Mouse (Mus musculus) testis, adult 2 months (tissue): ENCODE results near the gene Kank1.

Experiments
- CTCF ChIP-seq: fragments of 200-500 bp; IDR thresholded peaks from 2 replicates; pipeline ENCODE4 v1.5.1; 2012; ENCODE audit warnings: low read depth, mild to moderate bottlenecking, inconsistent platforms, low read length, moderate library complexity; ENCODE audit not compliant: control insufficient read depth, insufficient read depth, insufficient replicate concordance
- POLR2A ChIP-seq: fragments of 200-500 bp; IDR thresholded peaks from 2 replicates; pipeline ENCODE4 v1.6.1; 2012; ENCODE audit warnings: low read depth, mild to moderate bottlenecking, inconsistent platforms, low read length, moderate library complexity; ENCODE audit not compliant: control insufficient read depth

GRCm38 (mm10) chr19:25343657-25344322 lies 107.0 kb downstream of the Kank1 start:
- TF ChIP-seq CTCF (no peak), POLR2A (no peak)
